Mouse (Mus musculus) MEL (cell line): ENCODE measurements around the gene Susd6. TPM values are rescaled to one million over a fixed set of nuclear protein-coding genes. Genes with fewer than 3 reads are reported as not detected.

Experiments used
- DNase-seq: peaks from one replicate; pipeline ENCODE4 v3.0.0; 2011; ENCODE audit warnings: low read depth, low spot score
- H3K27ac ChIP-seq: 2 replicates; pipeline ENCODE4 v1.5.1; 2012; ENCODE audit warnings: low read depth, mild to moderate bottlenecking, control low read depth, low read length, moderate library complexity; ENCODE audit not compliant: control insufficient read depth
- H3K27me3 ChIP-seq, 2 experiments: fragments of 150-350 bp in 1 of 2; sonication (generic) in 1 of 2; 2 replicates each; pipeline ENCODE4 v1.6.1; 2012; ENCODE audit warnings: low read length in 2 of 2, mild to moderate bottlenecking in 2 of 2, improper control_type of control experiment in 1 of 2, moderate library complexity in 1 of 2; ENCODE audit not compliant: insufficient read depth in 2 of 2, control insufficient read depth in 1 of 2
- H3K36me3 ChIP-seq, 2 experiments: 2 replicates each; pipeline ENCODE4 v1.6.1; 2012 to 2014; ENCODE audit warnings: low read length in 2 of 2, improper control_type of control experiment in 1 of 2, inconsistent platforms in 1 of 2, mild to moderate bottlenecking in 1 of 2; ENCODE audit not compliant: insufficient read depth in 2 of 2, control insufficient read depth in 1 of 2
- H3K4me1 ChIP-seq, 2 experiments: fragments of 150-350 bp in 1 of 2; sonication (generic) in 1 of 2; 2 replicates each; pipeline ENCODE4 v1.6.1; 2012; ENCODE audit warnings: low read length in 2 of 2, improper control_type of control experiment in 1 of 2, mild to moderate bottlenecking in 1 of 2; ENCODE audit not compliant: insufficient read depth in 2 of 2, control insufficient read depth in 1 of 2
- H3K4me3 ChIP-seq, 2 experiments: fragments of 150-350 bp in 1 of 2; sonication (generic) in 1 of 2; 2 replicates each; pipeline ENCODE4 v1.5.1; 2012; ENCODE audit warnings: low read depth in 2 of 2, low read length in 2 of 2, mild to moderate bottlenecking in 2 of 2, moderate library complexity in 2 of 2, control low read depth in 1 of 2, improper control_type of control experiment in 1 of 2; ENCODE audit not compliant: control insufficient read depth in 1 of 2, insufficient read depth in 1 of 2
- H3K79me2 ChIP-seq: 2 replicates; pipeline ENCODE4 v1.6.1; 2012; ENCODE audit warnings: mild to moderate bottlenecking, low read length, moderate library complexity; ENCODE audit not compliant: control insufficient read depth, poor library complexity, insufficient read depth
- H3K9ac ChIP-seq: 2 replicates; pipeline ENCODE4 v1.6.1; 2012; ENCODE audit warnings: low read depth, mild to moderate bottlenecking, control low read depth, low read length, moderate library complexity; ENCODE audit not compliant: control insufficient read depth, poor library complexity, severe bottlenecking
- H3K9me3 ChIP-seq: fragments of 150-350 bp; sonication (generic); replicated peaks from 2 replicates; pipeline ENCODE4 v1.6.1; 2012; ENCODE audit warnings: mild to moderate bottlenecking, low read length, improper control_type of control experiment, moderate library complexity; ENCODE audit not compliant: insufficient read depth
- CHD1 ChIP-seq: IDR thresholded peaks from 2 replicates; pipeline ENCODE4 v1.6.1; 2012; ENCODE audit warnings: low read depth, mild to moderate bottlenecking, inconsistent platforms, low read length, improper control_type of control experiment
- CTCF ChIP-seq, 3 experiments: IDR thresholded peaks in 2 of 3; conservative IDR thresholded peaks in 1 of 3; 2 replicates each; pipeline ENCODE4 v1.5.1; 2011 to 2012; ENCODE audit warnings: low read length in 3 of 3, low read depth in 2 of 3, mild to moderate bottlenecking in 2 of 3, improper control_type of control experiment in 1 of 3, inconsistent platforms in 1 of 3, mixed read lengths in 1 of 3, moderate library complexity in 1 of 3; ENCODE audit not compliant: control insufficient read depth in 1 of 3, insufficient read depth in 1 of 3, poor library complexity in 1 of 3, severe bottlenecking in 1 of 3
- E2F4 ChIP-seq: IDR thresholded peaks from 2 replicates; pipeline ENCODE4 v1.6.1; 2011; ENCODE audit warnings: low read depth, low read length, improper control_type of control experiment, borderline replicate concordance
- ETS1 ChIP-seq: IDR thresholded peaks from 2 replicates; pipeline ENCODE4 v1.6.1; 2012; ENCODE audit warnings: low read depth, mild to moderate bottlenecking, inconsistent platforms, low read length, improper control_type of control experiment, moderate library complexity
- HCFC1 ChIP-seq: IDR thresholded peaks from 2 replicates; pipeline ENCODE4 v1.6.1; 2012; ENCODE audit warnings: low read depth, mild to moderate bottlenecking, inconsistent platforms, low read length, improper control_type of control experiment, moderate library complexity
- KAT2A ChIP-seq: conservative IDR thresholded peaks from 2 replicates; pipeline ENCODE4 v1.6.1; 2012; ENCODE audit warnings: low read depth, low read length, improper control_type of control experiment, inconsistent platforms
- MXI1 ChIP-seq: IDR thresholded peaks from 2 replicates; pipeline ENCODE4 v1.6.1; 2011; ENCODE audit warnings: mild to moderate bottlenecking, low read depth, low read length, improper control_type of control experiment
- MYB ChIP-seq: IDR thresholded peaks from 2 replicates; pipeline ENCODE4 v1.6.1; 2011; ENCODE audit warnings: mild to moderate bottlenecking, low read depth, low read length, improper control_type of control experiment
- MYC ChIP-seq: IDR thresholded peaks from 2 replicates; pipeline ENCODE4 v1.6.1; 2011; ENCODE audit warnings: low read depth, mild to moderate bottlenecking, low read length, improper control_type of control experiment, moderate library complexity
- NELFE ChIP-seq: IDR thresholded peaks from 2 replicates; pipeline ENCODE4 v1.6.1; 2011; ENCODE audit warnings: low read depth, low read length, improper control_type of control experiment
- POLR2A ChIP-seq, 2 experiments: IDR thresholded peaks; 2 replicates each; pipeline ENCODE4 v1.6.1; 2011 to 2012; ENCODE audit warnings: low read length in 2 of 2, mild to moderate bottlenecking in 2 of 2, control low read depth in 1 of 2, improper control_type of control experiment in 1 of 2, low read depth in 1 of 2, moderate library complexity in 1 of 2; ENCODE audit not compliant: control insufficient read depth in 1 of 2, insufficient read depth in 1 of 2, poor library complexity in 1 of 2
- RAD21 ChIP-seq: IDR thresholded peaks from 2 replicates; pipeline ENCODE4 v1.6.1; 2011; ENCODE audit warnings: mild to moderate bottlenecking, low read depth, low read length, improper control_type of control experiment
- SMC3 ChIP-seq: IDR thresholded peaks from 2 replicates; pipeline ENCODE4 v1.6.1; 2011; ENCODE audit warnings: low read depth, low read length, improper control_type of control experiment
- TBP ChIP-seq: IDR thresholded peaks from 2 replicates; pipeline ENCODE4 v1.8.0; 2011; ENCODE audit warnings: low read depth, low read length, improper control_type of control experiment
- USF2 ChIP-seq, 2 experiments: IDR thresholded peaks; 2 replicates each; pipeline ENCODE4 v1.6.1; 2011 to 2012; ENCODE audit warnings: improper control_type of control experiment in 2 of 2, low read length in 2 of 2, borderline replicate concordance in 1 of 2, inconsistent platforms in 1 of 2, low read depth in 1 of 2, mild to moderate bottlenecking in 1 of 2; ENCODE audit not compliant: insufficient read depth in 1 of 2
- ZC3H11A ChIP-seq: IDR thresholded peaks from 2 replicates; pipeline ENCODE4 v1.6.1; 2012; ENCODE audit warnings: low read depth, mild to moderate bottlenecking, inconsistent platforms, low read length, improper control_type of control experiment
- ZMIZ1 ChIP-seq: IDR thresholded peaks from 2 replicates; pipeline ENCODE4 v1.6.1; 2012; ENCODE audit warnings: low read depth, mild to moderate bottlenecking, inconsistent platforms, low read length, improper control_type of control experiment, moderate library complexity
- polyA plus RNA-seq, 2 experiments: library from polyadenylated mRNA; stranded (reverse) in 1 of 2; unstranded in 1 of 2; fragments of >175 nt in 1 of 2; fragments of >200 nt in 1 of 2; gene quantifications; 2 replicates each; pipeline versions ENCODE4 v1.2.1 to v1.2.4; 2012; ENCODE audit warnings: low replicate concordance in 2 of 2, low read depth in 1 of 2; ENCODE audit not compliant: insufficient read length in 2 of 2, insufficient read depth in 1 of 2, missing spikeins in 1 of 2
- total RNA-seq: library from RNA; depleted of rRNA; stranded (reverse); fragments of 300-350 nt; gene quantifications from 2 replicates; pipeline ENCODE4 v1.2.3, GENCODE M21; 2012

Susd6 gene
- total and polyA plus RNA-seq, 3 experiments, result 12.2 to 22.4 TPM; not detected in 1

- Histone ChIP-seq H3K4me3 (no peak overlapping the region), H3K9ac (no peak overlapping the region)
Measured at GRCm38 (mm10) chr12:80759387-80759712, 31.0 kb upstream of the Susd6 start.

GRCm38 (mm10) chr12:80759713-80760395 is 30.5 kb upstream of the Susd6 start:
- H3K9ac ChIP-seq, result no peak overlapping the region
- no peak for TF ChIP-seq MXI1
- no peak for TF ChIP-seq TBP
- TF ChIP-seq NELFE, result no peak
- TF ChIP-seq ETS1, result no peak
- no peak for TF ChIP-seq CHD1
- no peak for TF ChIP-seq HCFC1
- TF ChIP-seq E2F4, result no peak
- TF ChIP-seq CTCF (IDR thresholded peaks at IDR 0.05 in 2 of 3, conservative IDR thresholded peaks at IDR 0.05 in 1 of 3; ENCODE audit: control insufficient read depth in 1 of 3, insufficient read depth in 1 of 3, low read depth in 2 of 3, low read length in 3 of 3, poor library complexity in 1 of 3, severe bottlenecking in 1 of 3), result no peak
- TF ChIP-seq MYC, result no peak
- no peak for TF ChIP-seq RAD21
- no peak for TF ChIP-seq ZC3H11A
- TF ChIP-seq KAT2A, result no peak
- no peak overlapping the region for H3K27ac ChIP-seq
- no peaks in the 10 kb centered on the region; a peak in 1 of 4 replicates for H3K27me3 ChIP-seq
- no peaks in the 10 kb centered on the region for H3K9me3 ChIP-seq
- peaks cover 0 to 5% of the 10 kb centered on the region in 2 experiments; a peak in 2 of 4 replicates for H3K4me1 ChIP-seq
- H3K79me2 ChIP-seq, result no peaks in the 10 kb centered on the region
- H3K36me3 ChIP-seq, result 0 out of 4 replicates have a peak, but pooled peaks cover 0 to 2% of the 10 kb centered on the region in 2 experiments
- no peak for DNase-seq
- H3K4me3 ChIP-seq, result no peak overlapping the region

More at GRCm38 (mm10) chr12:80759387-80759712, 31.0 kb upstream of the Susd6 start:
- no peaks in the 10 kb centered on the region; a peak in 1 of 4 replicates for H3K27me3 ChIP-seq
- 0 out of 4 replicates have a peak, but pooled peaks cover 0 to 2% of the 10 kb centered on the region in 2 experiments for H3K36me3 ChIP-seq
- no peak overlapping the region for H3K27ac ChIP-seq
- H3K9me3 ChIP-seq, result no peaks in the 10 kb centered on the region
- DNase-seq, result no peak
- H3K79me2 ChIP-seq, result no peaks in the 10 kb centered on the region
- TF ChIP-seq ETS1 (no peak), ZMIZ1 (no peak), RAD21 (no peak)
- H3K4me1 ChIP-seq, result peaks cover 0 to 5% of the 10 kb centered on the region in 2 experiments; a peak in 2 of 4 replicates

GRCm38 (mm10) chr12:80760396-80760801 is 29.9 kb upstream of the Susd6 start, which contains the start of gene Ccdc177:
TSS of gene Ccdc177 (minus strand) at chr12:80760687.
- Histone ChIP-seq H3K79me2 (no peaks in the 10 kb centered on the region), H3K27ac (no peak within 1 kb of the TSS), H3K9ac (no peak within 1 kb of the TSS), H3K36me3 (0 out of 4 replicates have a peak, but pooled peaks cover 0 to 2% of the 10 kb centered on the region in 2 experiments), H3K4me1 (peaks cover 0 to 5% of the 10 kb centered on the region in 2 experiments; a peak in 2 of 4 replicates), H3K9me3 (no peaks in the 10 kb centered on the region), H3K4me3 (no peak within 1 kb of the TSS), H3K27me3 (no peaks in the 10 kb centered on the region; a peak in 1 of 4 replicates)
- TF ChIP-seq ZC3H11A (no peak), POLR2A (IDR thresholded peaks at IDR 0.05; ENCODE audit: control insufficient read depth in 1 of 2, insufficient read depth in 1 of 2, low read depth in 1 of 2, low read length in 2 of 2, poor library complexity in 1 of 2) (no peak), ETS1 (no peak), SMC3 (peak; percentile 50), CTCF (IDR thresholded peaks at IDR 0.05 in 2 of 3, conservative IDR thresholded peaks at IDR 0.05 in 1 of 3; ENCODE audit: control insufficient read depth in 1 of 3, insufficient read depth in 1 of 3, low read depth in 2 of 3, low read length in 3 of 3, poor library complexity in 1 of 3, severe bottlenecking in 1 of 3) (peak; percentile 33 to 56 (median 51); a peak in 5 of 6 replicates), MYB (no peak), RAD21 (peak; percentile 14), USF2 (IDR thresholded peaks at IDR 0.05; ENCODE audit: borderline replicate concordance in 1 of 2, insufficient read depth in 1 of 2, low read depth in 1 of 2, low read length in 2 of 2) (no peak)
- DNase-seq, result peak; percentile 44
